Mouse (Mus musculus): Measurements from ENCODE around the gene Zbtb8b.
"Not testable (repeated sequence)": the region's sequence is repeated elsewhere in the genome, so short reads cannot be mapped to it uniquely, and the experiment has no call there.

Gene Zbtb8b

GRCm38 (mm10) chr4:129415892-129416291, 24.8 kb downstream of the Zbtb8b start:
- no peak for DNase-seq

GRCm38 (mm10) chr4:129410991-129411390, 29.7 kb downstream of the Zbtb8b start:
- DNase-seq, result no peak

GRCm38 (mm10) chr4:129410532-129410931, 30.1 kb downstream of the Zbtb8b start:
- not testable (repeated sequence) for DNase-seq

- peak; percentile 55 for DNase-seq
These were observed 34.2 kb downstream of the Zbtb8b start for GRCm38 (mm10) chr4:129406447-129406846.

- no peak for DNase-seq
These were observed 40.8 kb downstream of the Zbtb8b start for GRCm38 (mm10) chr4:129399813-129400212.

GRCm38 (mm10) chr4:129396960-129397359, 43.7 kb downstream of the Zbtb8b start:
- DNase-seq, result no peak

- peak; percentile 35 for DNase-seq
These were observed 46.4 kb downstream of the Zbtb8b start for GRCm38 (mm10) chr4:129394089-129394870.

GRCm38 (mm10) chr4:129390936-129391557, 49.6 kb downstream of the Zbtb8b start:
- no peak for DNase-seq

- no peak for DNase-seq
These were observed 50.4 kb downstream of the Zbtb8b start for GRCm38 (mm10) chr4:129390216-129390743.

GRCm38 (mm10) chr4:129388404-129388803, 52.2 kb downstream of the Zbtb8b start:
- no peak for DNase-seq

GRCm38 (mm10) chr4:129386989-129387388, 53.7 kb downstream of the Zbtb8b start:
- no peak for DNase-seq

- DNase-seq, result no peak
These were observed 54.2 kb downstream of the Zbtb8b start for GRCm38 (mm10) chr4:129386269-129386946.

GRCm38 (mm10) chr4:129385685-129386084, 55.0 kb downstream of the Zbtb8b start:
- no peak for DNase-seq

GRCm38 (mm10) chr4:129384440-129384839, 56.2 kb downstream of the Zbtb8b start:
- DNase-seq, result no peak

GRCm38 (mm10) chr4:129383586-129383985, 57.1 kb downstream of the Zbtb8b start:
- DNase-seq, result no peak

GRCm38 (mm10) chr4:129382488-129382887, 58.2 kb downstream of the Zbtb8b start:
- no peak for DNase-seq

GRCm38 (mm10) chr4:129382029-129382428, 58.6 kb downstream of the Zbtb8b start:
- DNase-seq, result no peak

- DNase-seq, result no peak
These were observed 59.5 kb downstream of the Zbtb8b start for GRCm38 (mm10) chr4:129381148-129381547.

- no peak for DNase-seq
These were observed 60.8 kb downstream of the Zbtb8b start for GRCm38 (mm10) chr4:129379805-129380204.

GRCm38 (mm10) chr4:129377601-129378390, 62.9 kb downstream of the Zbtb8b start, which contains the start of gene Zbtb8a:
Zbtb8a (minus strand) TSS chr4:129378116.
- DNase-seq, result peak; percentile 59

- peak; percentile 52 for DNase-seq
These were observed 63.6 kb downstream of the Zbtb8b start for GRCm38 (mm10) chr4:129376961-129377545.

- DNase-seq, result no peak
These were observed 64.8 kb downstream of the Zbtb8b start for GRCm38 (mm10) chr4:129375821-129376220.
